Mouse (Mus musculus) forebrain, postnatal 0 days (tissue): ENCODE data around the gene Prrt2. TPM values are rescaled to one million over a fixed set of nuclear protein-coding genes. Genes with fewer than 3 reads are reported as not detected.

Experiments
- ATAC-seq: fragments of 200-750 bp; cut with Nextera tagmentation; 2 replicates; pipeline ENCODE4 v1.8.0; 2017; ENCODE audit warnings: mild to moderate bottlenecking, moderate library complexity
- DNase-seq: peaks from one replicate; pipeline ENCODE4 v3.0.0-alpha.2; 2015
- H3K27ac ChIP-seq: fragments of 300-500 bp; sonication (generic); 2 replicates; pipeline ENCODE4 v1.5.1; 2014; ENCODE audit warnings: low read depth, mild to moderate bottlenecking, antibody characterized with exemption, low read length, moderate library complexity, mixed read lengths
- H3K27me3 ChIP-seq: fragments of 300-500 bp; sonication (generic); 2 replicates; pipeline ENCODE4 v1.6.1; 2014; ENCODE audit warnings: mild to moderate bottlenecking, low read length, mixed read lengths; ENCODE audit not compliant: insufficient read depth
- H3K36me3 ChIP-seq: fragments of 300-500 bp; sonication (generic); 2 replicates; pipeline ENCODE4 v1.6.1; 2014; ENCODE audit warnings: mild to moderate bottlenecking, moderate library complexity; ENCODE audit not compliant: insufficient read depth
- H3K4me1 ChIP-seq: fragments of 300-500 bp; sonication (generic); 2 replicates; pipeline ENCODE4 v1.6.1; 2014; ENCODE audit warnings: antibody characterized with exemption; ENCODE audit not compliant: insufficient read depth
- H3K4me2 ChIP-seq: fragments of 300-500 bp; sonication (generic); 2 replicates; pipeline ENCODE4 v1.6.1; 2014; ENCODE audit warnings: low read depth, mild to moderate bottlenecking, moderate library complexity
- H3K4me3 ChIP-seq: fragments of 300-500 bp; sonication (generic); 2 replicates; pipeline ENCODE4 v1.5.1; 2014; ENCODE audit warnings: low read depth, low read length, mixed read lengths
- H3K9ac ChIP-seq: fragments of 300-500 bp; sonication (generic); 2 replicates; pipeline ENCODE4 v1.6.1; 2014; ENCODE audit warnings: mild to moderate bottlenecking
- H3K9me3 ChIP-seq: fragments of 300-500 bp; sonication (generic); 2 replicates; pipeline ENCODE4 v1.6.1; 2016; ENCODE audit warnings: low read length
- CTCF ChIP-seq: sonication (generic); IDR thresholded peaks from 2 replicates; pipeline ENCODE4 v1.5.1; 2016; ENCODE audit warnings: antibody characterized with exemption, control low read depth, low read depth
- WGBS: fragments of 180-500 bp; shearing (Covaris S2); extraction: QIAGEN DNeasy Blood & Tissue Kit; methylation state at CpG from one replicate; pipeline ENCODE4 v1.1.7; 2014; 5-methylcytosine and 5-hydroxymethylcytosine counted together
- polyA plus RNA-seq: library from polyadenylated mRNA; unstranded; fragments of >200 nt; fragmentation: Nextera tagmentation; extraction: Ambion mirVana; gene quantifications from 2 replicates; pipeline ENCODE4 v1.2.1, GENCODE M21; 2015
- total RNA-seq: library from RNA; depleted of rRNA; stranded (reverse); fragments of >200 nt; gene quantifications from 2 replicates; pipeline ENCODE4 v1.2.3, GENCODE M21; 2014

The Prrt2 gene
- total and polyA plus RNA-seq, 2 experiments from 2014 or later: 77.8 to 84.1 TPM

DNA sequence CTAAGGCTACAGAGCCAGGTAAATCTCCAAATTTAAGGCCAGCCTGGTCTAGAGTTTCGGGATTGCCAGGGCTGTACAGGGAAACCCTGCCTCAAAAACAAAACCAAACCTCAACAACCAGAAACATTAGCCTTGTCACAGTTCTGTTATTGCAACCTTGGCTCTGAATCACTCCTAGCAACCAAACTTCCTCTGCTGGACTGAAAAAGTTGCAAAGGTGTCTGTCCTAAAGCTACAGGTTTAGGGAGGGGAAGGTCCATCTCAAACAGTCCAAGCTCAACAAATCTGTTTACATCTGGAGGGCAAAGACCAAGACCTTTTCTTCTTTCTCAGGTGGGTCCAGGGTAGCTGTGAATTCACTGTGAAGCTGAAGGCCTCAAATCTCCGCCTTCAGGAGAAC is 10.0 kb downstream of the Prrt2 start:
- H3K4me2 ChIP-seq: no peak overlapping the region
- DNase-seq (no peak), ATAC-seq (no peak)
- 94% methylated on average over 2 of the region's 2 CpGs for WGBS
- no peaks in the 10 kb centered on the region for H3K9me3 ChIP-seq
- peaks cover 9% of the 10 kb centered on the region for H3K4me1 ChIP-seq
- H3K27ac ChIP-seq: no peak overlapping the region
- no peak for TF ChIP-seq CTCF
- peaks cover 21% of the 10 kb centered on the region; the same call in 1 of the 2 replicates for H3K36me3 ChIP-seq
- no peak overlapping the region for H3K4me3 ChIP-seq
- H3K9ac ChIP-seq: no peak overlapping the region
- no peaks in the 10 kb centered on the region for H3K27me3 ChIP-seq

DNA sequence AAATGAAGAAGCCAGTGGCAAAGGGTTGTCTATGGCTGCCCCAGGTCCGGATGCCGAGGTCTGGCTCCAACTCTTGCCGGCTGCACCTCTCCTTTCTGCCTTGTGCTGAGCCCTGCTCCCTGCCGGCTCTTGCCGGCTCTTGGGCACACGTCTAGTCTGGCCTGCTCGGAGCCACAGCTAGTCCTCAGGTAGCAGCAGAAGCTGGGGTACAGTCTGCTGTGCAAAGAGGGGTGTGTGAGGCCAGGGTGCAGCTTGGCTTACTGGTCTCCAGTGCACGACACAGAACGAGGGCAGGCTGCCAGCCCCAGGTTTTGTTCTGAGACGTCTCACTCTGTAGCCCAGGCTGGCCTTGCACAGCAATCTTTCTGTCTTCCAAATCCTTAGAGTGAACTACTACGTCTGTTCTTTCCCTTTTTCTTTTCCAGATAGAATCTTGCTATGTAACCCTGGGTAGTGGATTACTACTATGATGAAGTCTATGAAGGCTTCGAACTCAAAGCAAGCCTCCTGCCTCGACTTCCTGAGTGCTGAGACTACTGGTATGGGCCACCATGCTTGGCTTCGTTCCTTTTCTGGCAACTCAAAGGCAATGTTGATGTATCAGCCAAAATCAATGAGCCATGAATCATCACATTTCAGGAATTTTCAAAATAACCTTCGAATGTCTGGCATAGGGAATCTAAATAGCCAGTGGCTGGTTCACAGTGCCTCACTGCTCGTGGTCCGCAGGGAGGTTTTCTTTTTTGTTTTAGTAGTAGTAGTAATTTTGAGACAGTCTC is 11.5 kb downstream of the Prrt2 start:
- no peak overlapping the region for H3K4me2 ChIP-seq
- no peaks in the 10 kb centered on the region for H3K9me3 ChIP-seq
- TF ChIP-seq CTCF: no peak
- H3K4me3 ChIP-seq: no peak overlapping the region
- H3K4me1 ChIP-seq: 0 out of 2 replicates have a peak, but pooled peaks cover 4% of the 10 kb centered on the region
- no peak for ATAC-seq
- H3K27ac ChIP-seq: 0 out of 2 replicates have a peak overlapping the region, but pooled peaks have one; percentile 69
- 77% methylated on average over 17 of the region's 17 CpGs for WGBS
- H3K36me3 ChIP-seq: peaks cover 15% of the 10 kb centered on the region; the same call in 1 of the 2 replicates
- H3K9ac ChIP-seq: no peak overlapping the region
- no peaks in the 10 kb centered on the region for H3K27me3 ChIP-seq
- no peak for DNase-seq

DNA sequence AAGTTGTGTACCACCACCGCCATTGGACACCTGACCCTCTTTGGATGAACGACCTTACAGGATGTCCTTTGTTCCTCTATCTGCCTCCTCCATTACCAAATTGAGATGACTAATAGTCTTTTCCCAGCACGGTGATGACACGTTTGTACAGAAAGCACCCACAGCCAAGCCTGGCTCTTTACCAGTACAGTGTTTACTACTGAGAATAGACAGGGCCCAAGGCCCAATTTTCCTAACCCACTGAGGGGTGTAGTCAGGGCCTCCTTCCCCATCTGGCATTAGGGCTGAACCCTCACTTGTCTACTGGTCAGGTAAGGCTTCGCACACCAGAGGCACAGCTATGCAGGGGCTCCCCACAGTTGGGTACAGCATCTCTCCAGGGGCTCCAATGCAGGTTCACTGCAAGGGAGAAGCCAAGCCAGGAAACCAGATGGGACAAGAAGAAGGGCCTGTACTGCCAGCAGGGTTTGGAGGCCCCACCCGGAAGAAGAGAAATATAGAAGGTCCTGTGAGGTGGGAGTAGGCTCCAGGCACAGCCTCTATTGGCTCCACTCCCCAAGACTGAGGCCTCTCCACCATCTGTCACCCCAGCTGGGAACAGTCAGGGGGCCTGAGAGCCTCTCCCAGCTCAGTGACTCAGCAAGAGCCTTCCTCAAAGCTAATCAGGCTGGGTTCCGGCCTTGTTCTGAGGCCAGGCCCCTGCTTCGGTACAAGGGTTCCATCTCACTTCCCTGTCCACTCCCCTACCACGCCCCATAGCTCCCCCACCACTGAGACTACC is 12.6 kb downstream of the Prrt2 start:
- 50% methylated on average over 9 of the region's 9 CpGs for WGBS
- H3K4me3 ChIP-seq: no peak overlapping the region
- ATAC-seq (peak; percentile 87), DNase-seq (peak; percentile 71)
- 0 out of 2 replicates have a peak, but pooled peaks cover 4% of the 10 kb centered on the region for H3K4me1 ChIP-seq
- peak overlapping the region; percentile 10; the same call in 1 of the 2 replicates for H3K9ac ChIP-seq
- no peaks in the 10 kb centered on the region for H3K9me3 ChIP-seq
- H3K36me3 ChIP-seq: peaks cover 8% of the 10 kb centered on the region; the same call in 1 of the 2 replicates
- no peak overlapping the region for H3K4me2 ChIP-seq
- H3K27ac ChIP-seq: peak overlapping the region; percentile 69
- TF ChIP-seq CTCF: no peak
- H3K27me3 ChIP-seq: no peaks in the 10 kb centered on the region

DNA sequence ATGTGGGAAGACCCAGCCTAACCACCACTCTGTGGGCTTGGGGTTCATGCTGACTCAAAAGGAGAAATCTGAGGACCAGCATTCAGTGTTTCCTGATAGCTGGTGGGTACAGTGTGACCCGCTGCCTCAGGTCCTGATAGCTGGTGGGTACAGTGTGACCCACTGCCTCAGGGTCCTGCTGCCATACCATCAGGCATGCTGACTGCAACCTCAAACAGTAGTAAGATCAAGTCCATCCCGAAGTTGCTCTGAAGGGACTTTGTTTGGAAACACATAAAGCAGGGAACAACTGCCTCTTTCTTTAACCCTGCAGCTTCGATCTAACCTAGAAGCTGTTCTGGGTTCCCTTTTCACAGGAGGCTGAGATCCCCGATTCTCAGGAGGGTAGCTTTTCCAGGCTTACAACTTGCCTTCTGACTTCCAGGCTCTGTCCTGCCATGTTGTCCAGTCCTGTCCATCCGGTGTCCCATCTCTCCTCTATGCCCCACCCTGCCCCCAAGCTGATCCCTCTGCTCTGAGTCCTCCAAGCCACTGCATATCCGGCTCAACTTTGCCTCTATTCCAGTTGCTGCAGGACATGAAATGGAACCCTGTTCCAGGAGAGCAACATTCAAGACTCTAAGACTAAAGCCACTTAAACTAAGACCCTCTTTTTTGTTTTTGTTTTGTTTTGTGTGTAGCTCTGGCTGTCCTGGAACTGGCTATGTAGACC is 13.5 kb downstream of the Prrt2 start:
- no peak for DNase-seq
- no peak overlapping the region for H3K27ac ChIP-seq
- H3K4me3 ChIP-seq: no peak overlapping the region
- H3K27me3 ChIP-seq: no peaks in the 10 kb centered on the region
- no peaks in the 10 kb centered on the region for H3K9me3 ChIP-seq
- no peak for ATAC-seq
- H3K4me2 ChIP-seq: no peak overlapping the region
- H3K4me1 ChIP-seq: 0 out of 2 replicates have a peak, but pooled peaks cover 4% of the 10 kb centered on the region
- no peak for TF ChIP-seq CTCF
- no peak overlapping the region for H3K9ac ChIP-seq
- WGBS: 84% methylated on average over 6 of the region's 6 CpGs
- H3K36me3 ChIP-seq: no peaks in the 10 kb centered on the region

GRCm38 (mm10) chr7:127004122-127004875 is 16.7 kb downstream of the Prrt2 start:
- Histone ChIP-seq H3K27ac (no peak overlapping the region), H3K9ac (no peak overlapping the region), H3K9me3 (no peaks in the 10 kb centered on the region), H3K4me1 (0 out of 2 replicates have a peak, but pooled peaks cover 4% of the 10 kb centered on the region), H3K36me3 (no peaks in the 10 kb centered on the region), H3K4me2 (no peak overlapping the region), H3K27me3 (no peaks in the 10 kb centered on the region), H3K4me3 (no peak overlapping the region)
- ATAC-seq (no peak), DNase-seq (no peak)
- WGBS: 80% methylated on average over 4 of the region's 4 CpGs
- TF ChIP-seq CTCF: peak; percentile 17; the same call in 1 of the 2 replicates

DNA sequence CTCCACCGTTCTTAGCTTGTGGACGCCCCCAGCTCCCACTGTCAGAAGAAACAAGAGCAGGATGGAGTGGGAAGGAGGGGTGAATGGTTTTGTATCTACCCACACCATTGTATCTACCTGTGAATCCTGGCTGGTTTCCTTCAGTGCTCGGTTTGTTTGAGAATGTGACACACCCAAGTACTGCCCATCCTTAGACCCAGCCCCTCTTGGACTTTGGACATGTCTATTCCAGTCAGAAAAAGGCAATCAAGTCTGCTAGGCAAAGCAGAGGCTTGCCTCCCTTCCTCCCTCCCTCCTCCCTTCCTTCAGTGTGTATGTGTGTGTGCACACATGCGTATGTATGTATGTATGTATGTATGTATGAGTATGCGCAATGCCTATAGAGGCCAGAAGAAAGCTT is 17.4 kb downstream of the Prrt2 start:
- TF ChIP-seq CTCF: no peak
- Histone ChIP-seq H3K27me3 (no peaks in the 10 kb centered on the region), H3K27ac (no peak overlapping the region), H3K4me3 (no peak overlapping the region), H3K9me3 (no peaks in the 10 kb centered on the region), H3K4me2 (no peak overlapping the region), H3K9ac (no peak overlapping the region), H3K36me3 (no peaks in the 10 kb centered on the region), H3K4me1 (no peaks in the 10 kb centered on the region)
- DNase-seq (no peak), ATAC-seq (no peak)
- WGBS: 90% methylated on average over 5 of the region's 5 CpGs
